Mouse (Mus musculus) heart, embryonic 11.5 days (tissue): Measurements from ENCODE around the gene Zfp988. TPM values are rescaled to one million over a fixed set of nuclear protein-coding genes. Genes with fewer than 3 reads are reported as not detected.
"Not testable (repeated sequence)": the region's sequence is repeated elsewhere in the genome, so short reads cannot be mapped to it uniquely, and the experiment has no call there.

Experiments used
- ATAC-seq: fragments of 200-750 bp; cut with Nextera tagmentation; replicated peaks from 2 replicates; pipeline ENCODE4 v1.8.0; 2017; ENCODE audit warnings: moderate library complexity; ENCODE audit not compliant: insufficient number of reproducible peaks, low FRiP score, low TSS enrichment
- H3K27ac ChIP-seq: fragments of 300-500 bp; sonication (generic); 2 replicates; pipeline ENCODE4 v1.5.1; 2014; ENCODE audit warnings: mild to moderate bottlenecking, low read depth, low read length
- H3K27me3 ChIP-seq: fragments of 300-500 bp; sonication (generic); 2 replicates; pipeline ENCODE4 v1.6.1; 2014; ENCODE audit warnings: mild to moderate bottlenecking, low read length, mixed read lengths; ENCODE audit not compliant: control insufficient read depth, insufficient read depth
- H3K36me3 ChIP-seq: fragments of 300-500 bp; sonication (generic); 2 replicates; pipeline ENCODE4 v1.6.1; 2014; ENCODE audit warnings: mild to moderate bottlenecking, low read length, moderate library complexity, mixed read lengths; ENCODE audit not compliant: control insufficient read depth, insufficient read depth
- H3K4me1 ChIP-seq: fragments of 300-500 bp; sonication (generic); 2 replicates; pipeline ENCODE4 v1.6.1; 2014; ENCODE audit warnings: low read length; ENCODE audit not compliant: control insufficient read depth, insufficient read depth
- H3K4me2 ChIP-seq: fragments of 300-500 bp; sonication (generic); 2 replicates; pipeline ENCODE4 v1.6.1; 2014; ENCODE audit warnings: mild to moderate bottlenecking, moderate library complexity
- H3K4me3 ChIP-seq: fragments of 300-500 bp; sonication (generic); 2 replicates; pipeline ENCODE4 v1.5.1; 2014; ENCODE audit warnings: low read depth, low read length
- H3K9ac ChIP-seq: fragments of 300-500 bp; sonication (generic); 2 replicates; pipeline ENCODE4 v1.6.1; 2014; ENCODE audit warnings: mild to moderate bottlenecking, low read depth, low read length, moderate library complexity
- H3K9me3 ChIP-seq: fragments of 300-500 bp; sonication (generic); replicated peaks from 2 replicates; pipeline ENCODE4 v1.6.1; 2016; ENCODE audit warnings: low read length; ENCODE audit not compliant: control insufficient read depth
- WGBS: fragments of 180-500 bp; shearing (Covaris S2); extraction: QIAGEN DNeasy Blood & Tissue Kit; methylation state at CpG from one replicate; pipeline ENCODE4 v1.1.7; 2014; ENCODE audit not compliant: insufficient replicate concordance; 5-methylcytosine and 5-hydroxymethylcytosine counted together
- polyA plus RNA-seq: library from polyadenylated mRNA; unstranded; fragments of >200 nt; fragmentation: Nextera tagmentation; extraction: Ambion mirVana; gene quantifications from 2 replicates; pipeline ENCODE4 v1.2.1, GENCODE M21; 2014

Zfp988 gene
- polyA plus RNA-seq, 1 experiment from 2014 or later = 0.11 TPM

DNA sequence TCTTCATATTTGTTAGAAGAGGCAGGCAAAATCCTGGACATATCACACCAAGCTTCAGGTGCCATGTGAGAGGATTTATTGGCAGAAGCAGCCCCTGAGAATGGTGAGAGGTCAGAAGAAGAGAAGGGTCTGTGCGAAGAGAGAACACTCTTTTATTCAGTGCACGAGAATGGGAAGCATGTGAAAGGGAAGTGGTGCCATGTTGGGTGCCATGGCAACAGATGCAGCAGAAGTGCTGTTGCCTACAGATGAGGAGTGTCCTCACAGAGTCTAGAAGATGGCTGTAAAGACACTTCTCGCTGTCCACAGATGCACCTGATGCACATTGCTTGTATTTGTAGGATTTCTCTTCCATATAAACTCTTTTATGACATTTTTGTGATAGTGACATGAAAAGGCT is 6.9 kb upstream of the Zfp988 start:
- H3K4me2 ChIP-seq, H3K9me3 ChIP-seq, H3K9ac ChIP-seq, H3K4me1 ChIP-seq, H3K36me3 ChIP-seq, H3K4me3 ChIP-seq, ATAC-seq, H3K27me3 ChIP-seq, H3K27ac ChIP-seq: not testable (repeated sequence)
- WGBS = 63% methylated on average over 3 of the region's 3 CpGs

DNA sequence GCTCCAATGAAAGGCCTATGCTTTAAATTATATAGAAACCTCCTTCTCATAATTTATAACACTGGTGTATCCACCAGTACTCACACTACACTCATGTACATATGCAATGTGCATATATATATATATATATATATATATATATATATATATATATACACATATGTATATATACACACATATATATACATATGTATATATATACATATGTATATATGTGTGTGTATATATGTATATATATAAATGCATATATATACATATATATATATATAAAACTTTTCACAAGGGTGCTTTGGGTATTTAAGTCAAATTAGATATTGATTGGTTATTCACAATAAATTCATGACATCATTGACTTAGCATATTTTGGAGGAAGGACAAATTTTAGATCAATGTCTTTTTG is 3.1 kb upstream of the Zfp988 start:
- not testable (repeated sequence) for H3K36me3 ChIP-seq, H3K9ac ChIP-seq, H3K27ac ChIP-seq, H3K9me3 ChIP-seq, H3K4me2 ChIP-seq, H3K4me1 ChIP-seq, H3K27me3 ChIP-seq, ATAC-seq, H3K4me3 ChIP-seq

DNA sequence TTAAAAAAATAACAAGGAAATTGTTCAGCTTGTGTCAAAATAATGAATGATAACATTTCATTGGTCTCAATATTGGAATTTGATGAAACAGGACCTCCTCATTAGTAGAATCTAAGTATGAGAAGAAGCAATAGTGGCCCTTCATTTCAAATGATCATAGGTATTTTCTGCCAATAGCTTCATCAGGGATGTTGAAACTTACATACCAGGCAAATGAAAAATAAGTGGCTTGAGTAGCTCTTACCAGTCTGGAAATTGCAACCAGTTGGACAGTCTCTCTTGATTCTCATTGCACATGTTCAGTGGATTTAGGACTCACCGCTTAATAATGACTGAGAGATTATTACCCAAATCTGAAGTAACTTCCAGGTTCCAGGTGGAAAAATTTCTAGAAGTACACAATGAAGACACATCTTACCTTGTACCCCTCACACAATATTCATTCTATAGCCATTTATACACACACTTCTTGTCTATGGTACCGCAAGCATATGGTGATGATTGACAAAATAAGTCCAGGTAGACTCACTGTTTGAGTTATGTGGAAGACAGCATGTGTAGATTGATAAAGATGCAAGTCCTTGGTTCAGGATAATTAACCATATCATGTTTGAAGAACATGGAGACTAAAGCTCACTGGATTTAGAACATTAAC is 29.7 kb downstream of the Zfp988 start:
- ATAC-seq = peak; percentile 54
- H3K27ac ChIP-seq, H3K36me3 ChIP-seq, H3K4me2 ChIP-seq, H3K9ac ChIP-seq, H3K27me3 ChIP-seq, H3K4me1 ChIP-seq, H3K4me3 ChIP-seq: not testable (repeated sequence)
- WGBS = 84% methylated on average over 2 of the region's 2 CpGs
- peaks cover 42% of the 10 kb centered on the region for H3K9me3 ChIP-seq

DNA sequence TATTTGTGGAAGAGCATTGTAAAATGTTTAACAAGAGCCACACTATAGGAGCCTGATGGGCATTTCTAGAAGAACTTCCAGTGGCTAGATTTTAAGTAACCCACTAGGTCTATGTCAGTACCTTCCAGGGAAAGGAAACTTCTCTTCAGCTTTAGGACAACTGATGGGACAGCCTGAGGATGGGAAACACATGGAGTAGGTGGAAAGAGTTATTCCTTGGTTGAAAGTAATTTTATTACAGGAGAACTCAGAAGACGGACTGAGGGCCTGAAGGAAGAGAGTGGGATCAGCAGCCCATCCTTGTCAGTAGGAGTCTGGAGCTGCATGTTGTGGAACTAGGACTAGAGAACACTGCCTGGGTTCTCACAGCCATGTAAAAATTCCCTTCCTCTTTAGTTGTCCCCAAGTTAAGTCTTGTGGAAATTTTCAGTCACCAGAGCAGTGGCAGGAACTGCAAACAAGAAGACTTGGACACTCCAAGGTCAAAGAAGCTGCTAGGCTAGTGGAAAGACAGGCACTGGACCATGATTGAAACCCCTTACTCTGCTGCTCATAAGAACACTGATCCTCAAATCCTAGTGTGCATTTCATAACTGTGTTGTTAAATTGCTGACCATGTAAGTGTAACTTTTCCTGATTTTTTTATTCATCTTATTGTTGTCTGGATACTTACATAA is 30.4 kb downstream of the Zfp988 start:
- peak; percentile 53 for ATAC-seq

DNA sequence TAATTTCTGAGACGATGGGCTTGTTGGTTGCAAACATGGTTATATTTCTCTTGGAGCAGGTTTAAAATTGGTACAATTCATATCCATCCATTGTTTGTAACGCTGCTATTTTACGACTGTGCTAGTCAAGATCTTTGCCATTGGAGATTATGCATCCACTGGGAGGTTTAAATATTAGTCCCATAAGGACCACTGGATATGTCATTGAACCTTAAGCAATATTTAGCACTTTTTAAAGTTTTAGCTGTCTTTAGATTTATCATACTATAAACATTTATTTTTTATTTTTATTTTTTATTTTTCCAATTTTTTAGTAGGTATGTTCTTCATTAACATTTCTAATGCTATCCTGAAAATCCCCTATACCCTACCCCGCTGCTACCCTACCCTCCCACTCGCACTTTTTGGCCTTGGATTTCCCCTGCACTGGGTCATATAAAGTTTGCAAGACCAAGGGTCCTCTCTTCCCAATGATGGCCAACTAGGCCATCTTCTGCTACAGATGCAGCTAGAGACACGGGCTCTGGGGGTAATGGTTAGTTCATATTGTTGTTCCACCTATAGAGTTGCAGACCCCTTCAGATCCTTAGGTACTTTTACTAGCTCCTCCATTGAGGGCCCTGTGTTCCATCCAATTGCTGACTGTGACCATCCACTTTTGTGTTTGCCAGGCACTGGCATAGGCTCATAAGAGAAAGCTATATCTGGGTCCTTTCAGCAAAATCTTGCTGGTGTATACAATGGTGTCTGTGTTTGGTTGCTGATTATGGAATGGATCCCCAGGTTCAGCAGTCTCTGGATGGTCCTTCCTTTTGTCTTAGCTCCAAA is 31.1 kb downstream of the Zfp988 start:
- peaks cover 49% of the 10 kb centered on the region for H3K9me3 ChIP-seq
- H3K4me1 ChIP-seq, H3K4me2 ChIP-seq, H3K36me3 ChIP-seq, H3K4me3 ChIP-seq, H3K27ac ChIP-seq, H3K27me3 ChIP-seq, H3K9ac ChIP-seq: not testable (repeated sequence)
- 60% methylated on average over 6 of the region's 6 CpGs for WGBS
- ATAC-seq = peak; percentile 69

More for the DNA sequence above, 30.4 kb downstream of the Zfp988 start:
- not testable (repeated sequence) for H3K4me1 ChIP-seq, H3K27me3 ChIP-seq, H3K36me3 ChIP-seq, H3K4me3 ChIP-seq, H3K27ac ChIP-seq, H3K9ac ChIP-seq, H3K4me2 ChIP-seq
- peaks cover 47% of the 10 kb centered on the region for H3K9me3 ChIP-seq
- WGBS = 35% methylated on average over 1 of the region's 1 CpGs

DNA sequence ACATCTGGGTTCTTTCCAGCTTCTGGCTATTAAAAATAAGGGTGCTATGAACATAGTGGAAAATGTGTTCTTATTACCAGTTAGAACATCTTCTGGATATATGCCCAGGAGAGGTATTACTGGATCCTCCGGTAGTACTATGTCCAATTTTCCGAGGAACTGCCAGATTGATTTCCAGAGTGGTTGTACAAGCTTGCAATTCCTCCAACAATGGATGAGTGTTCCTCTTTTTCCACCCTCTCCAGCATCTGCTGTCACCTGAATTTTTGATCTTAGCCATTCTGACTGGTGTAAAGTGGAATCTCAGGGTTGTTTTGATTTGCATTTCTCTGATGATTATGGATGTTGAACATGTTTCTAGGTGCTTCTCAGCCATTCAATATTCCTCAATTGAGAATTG is 32.0 kb downstream of the Zfp988 start:
- H3K4me1 ChIP-seq, H3K36me3 ChIP-seq, H3K4me3 ChIP-seq, H3K27ac ChIP-seq, ATAC-seq, H3K27me3 ChIP-seq, H3K9ac ChIP-seq, H3K4me2 ChIP-seq: not testable (repeated sequence)
- H3K9me3 ChIP-seq = peaks cover 49% of the 10 kb centered on the region
- 84% methylated on average over 2 of the region's 2 CpGs for WGBS

DNA sequence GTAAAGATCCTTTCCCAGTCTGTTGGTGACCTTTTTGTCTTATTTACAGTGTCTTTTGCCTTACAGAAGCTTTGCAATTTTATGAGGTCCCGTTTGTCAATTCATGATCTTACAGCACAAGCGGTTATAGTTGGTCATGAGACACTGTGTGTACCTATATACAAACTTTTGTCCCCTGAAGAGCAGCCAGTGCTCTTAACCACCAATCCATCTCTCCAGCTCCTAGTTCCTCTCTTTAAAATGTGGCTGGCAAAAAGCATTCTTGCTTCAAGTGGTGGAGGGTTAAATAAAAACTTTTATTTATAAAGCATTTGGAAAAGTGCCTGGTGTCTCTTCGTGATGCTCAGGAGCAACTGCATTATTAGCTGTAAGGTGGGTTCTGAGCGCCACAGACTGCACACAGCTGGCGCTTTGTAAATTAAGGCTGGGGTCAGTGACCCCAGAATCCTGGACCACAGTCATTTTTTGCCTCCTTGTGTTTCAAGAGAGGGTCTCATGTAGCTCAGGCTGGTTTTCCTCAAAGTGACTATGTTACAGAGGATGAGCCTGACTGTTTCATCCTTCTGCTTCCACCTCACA is 32.6 kb downstream of the Zfp988 start:
- H3K9me3 ChIP-seq = peaks cover 53% of the 10 kb centered on the region
- H3K4me2 ChIP-seq = no peak overlapping the region
- H3K9ac ChIP-seq = no peak overlapping the region
- no peak overlapping the region for H3K27ac ChIP-seq
- 0 out of 2 replicates have a peak, but pooled peaks cover 1% of the 10 kb centered on the region for H3K36me3 ChIP-seq
- no peaks in the 10 kb centered on the region for H3K4me1 ChIP-seq
- H3K4me3 ChIP-seq = no peak overlapping the region
- WGBS = 66% methylated on average over 5 of the region's 5 CpGs
- ATAC-seq = peak; percentile 36; the same call in 1 of the 2 replicates
- no peaks in the 10 kb centered on the region for H3K27me3 ChIP-seq

DNA sequence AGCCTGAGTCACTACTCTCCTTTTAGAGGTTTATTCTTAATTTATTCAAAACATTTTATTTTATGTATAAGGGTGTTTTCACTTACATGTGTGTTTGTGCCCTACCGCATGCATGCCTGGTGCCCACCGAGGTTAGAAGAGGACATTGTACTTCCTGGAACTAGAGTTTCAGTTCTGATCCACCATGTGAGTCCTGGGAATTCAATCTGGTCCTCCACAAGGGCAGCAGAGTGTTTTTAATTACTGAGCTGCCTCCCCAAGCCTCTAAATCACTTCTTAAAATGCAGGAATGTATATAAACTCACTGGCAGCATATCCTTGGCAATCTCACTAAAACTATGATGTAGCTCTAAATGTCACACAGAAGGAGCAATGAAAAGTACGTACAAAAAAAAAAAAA is 33.2 kb downstream of the Zfp988 start:
- 74% methylated on average over 3 of the region's 3 CpGs for WGBS

More for the DNA sequence above, 33.2 kb downstream of the Zfp988 start:
- not testable (repeated sequence) for H3K36me3 ChIP-seq, ATAC-seq, H3K4me2 ChIP-seq, H3K4me1 ChIP-seq, H3K27ac ChIP-seq, H3K4me3 ChIP-seq, H3K9ac ChIP-seq, H3K27me3 ChIP-seq
- peaks cover 59% of the 10 kb centered on the region for H3K9me3 ChIP-seq
